Mouse (Mus musculus) thymus, postnatal 10 days (tissue): ENCODE measurements around the gene Ntrk3.

ENCODE experiments used
- DNase-seq, 2 experiments: peaks; one replicate each; pipeline ENCODE4 v3.0.0; 2021; ENCODE audit warnings: low spot score in 2 of 2

The Ntrk3 gene

DNA sequence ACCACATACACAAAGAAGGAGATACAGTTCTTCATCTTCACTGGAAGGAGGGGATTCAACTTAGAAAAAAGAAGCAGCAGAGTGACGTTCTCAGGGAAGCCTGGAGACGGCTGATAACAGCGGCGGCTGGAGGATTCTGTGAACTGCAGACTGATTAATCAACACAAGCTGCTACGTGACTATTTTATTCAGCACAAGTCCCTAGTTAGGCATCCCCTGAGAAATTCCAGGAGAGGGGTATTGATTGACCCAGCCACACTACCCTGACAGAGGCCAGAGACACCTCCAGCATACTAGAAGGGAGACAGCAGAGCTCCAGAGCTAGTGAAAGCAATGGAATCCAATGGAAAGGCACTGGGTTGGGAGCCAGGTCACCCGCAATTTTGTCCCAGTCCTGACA lies 516.1 kb downstream of the Ntrk3 start:
- DNase-seq, result no peak

DNA sequence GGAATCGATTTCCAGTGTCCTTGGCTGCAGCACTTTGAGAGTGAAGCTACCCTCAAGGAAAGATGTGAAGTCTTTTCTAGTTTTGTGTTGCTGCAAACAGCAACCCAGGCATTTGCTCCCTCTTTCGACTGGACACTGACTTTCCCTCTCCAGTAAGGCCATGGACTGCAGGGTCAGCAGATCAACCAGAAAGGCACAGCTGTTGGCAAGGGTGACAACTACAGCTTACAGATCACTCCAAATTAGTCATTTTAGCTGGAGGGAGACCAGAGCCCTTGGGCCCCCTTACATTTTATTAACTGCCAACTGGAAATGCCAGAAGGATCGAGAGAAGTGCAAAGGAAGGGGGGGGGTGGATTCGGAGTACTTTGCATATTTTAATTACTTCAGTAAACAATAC lies 516.9 kb downstream of the Ntrk3 start:
- no peak for DNase-seq

DNA sequence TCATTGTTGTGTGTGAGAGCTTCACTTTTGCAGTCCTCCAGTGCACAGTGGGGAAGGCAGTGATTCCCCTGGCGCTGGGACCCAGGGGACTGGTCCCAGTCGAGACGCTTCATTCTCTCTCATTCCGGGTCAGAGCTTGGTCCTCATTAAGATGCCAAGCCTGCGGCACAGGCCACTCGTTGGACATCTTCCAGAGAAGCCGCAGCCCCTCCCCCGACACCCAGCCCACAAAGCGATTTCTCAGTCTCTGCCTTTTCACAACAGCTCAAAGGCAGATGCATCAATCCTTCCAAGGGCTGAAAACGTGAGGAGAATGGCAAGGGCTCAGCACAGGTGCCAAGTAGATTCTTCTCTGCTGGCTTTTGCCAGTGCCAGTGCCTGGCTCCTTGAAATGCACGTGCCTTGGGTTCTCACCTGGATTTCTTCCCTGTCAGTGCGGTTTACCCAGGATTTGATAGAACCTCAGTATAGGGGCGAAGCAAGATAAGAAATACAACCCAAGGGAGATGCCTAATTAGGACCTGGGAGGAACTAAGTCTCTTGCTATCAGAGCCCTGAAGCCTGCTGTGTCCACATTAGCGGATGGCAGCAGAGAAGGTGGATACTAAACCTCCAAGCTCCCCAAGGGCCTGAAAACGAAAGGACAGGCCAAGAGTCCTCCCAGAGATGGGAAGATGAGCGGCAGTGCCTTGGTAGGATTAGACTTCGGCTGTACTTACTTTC lies 546.7 kb downstream of the Ntrk3 start:
- DNase-seq, result no peak

DNA sequence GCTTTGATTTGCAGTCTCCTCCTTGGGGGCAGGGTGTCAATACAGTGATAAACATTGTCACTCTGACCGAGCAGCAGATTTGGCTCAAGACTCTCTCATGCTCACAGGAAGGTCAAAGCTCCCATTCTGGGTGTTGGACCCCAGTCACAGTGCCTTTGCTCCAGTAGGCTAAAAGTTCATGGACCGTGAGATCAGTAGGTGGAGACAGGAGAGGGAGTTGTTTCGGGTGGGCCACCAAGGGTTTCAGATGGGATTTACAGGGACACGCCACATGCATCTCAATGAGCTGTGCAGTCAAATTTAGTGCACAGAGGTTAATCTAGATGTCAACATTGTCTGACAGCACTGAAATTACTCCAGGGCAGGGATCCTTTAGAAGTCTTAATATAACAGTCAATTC lies 552.2 kb downstream of the Ntrk3 start:
- no peak for DNase-seq

DNA sequence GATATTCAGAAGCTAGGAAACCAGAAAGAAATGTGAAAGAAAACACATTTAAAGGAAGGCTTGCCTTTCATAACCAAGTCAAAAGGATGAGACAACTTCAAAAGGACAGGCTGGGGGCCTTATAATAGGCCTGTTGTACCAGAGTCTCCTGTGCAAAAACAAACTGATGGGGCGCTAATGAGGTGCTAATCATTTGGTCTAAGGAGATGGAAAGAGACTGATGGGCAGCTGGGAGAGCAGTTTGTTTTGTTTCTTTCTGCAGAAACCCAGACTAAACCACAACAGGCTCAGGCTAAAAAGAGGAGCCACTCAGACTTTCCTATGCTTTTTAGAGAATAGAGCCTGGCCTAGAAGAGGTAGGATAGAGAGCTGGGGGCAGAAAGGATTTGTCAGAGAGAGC lies 554.4 kb downstream of the Ntrk3 start:
- no peak for DNase-seq

- no peak for DNase-seq
These were observed 557.7 kb downstream of the Ntrk3 start for GRCm38 (mm10) chr7:78179996-78180665.

DNA sequence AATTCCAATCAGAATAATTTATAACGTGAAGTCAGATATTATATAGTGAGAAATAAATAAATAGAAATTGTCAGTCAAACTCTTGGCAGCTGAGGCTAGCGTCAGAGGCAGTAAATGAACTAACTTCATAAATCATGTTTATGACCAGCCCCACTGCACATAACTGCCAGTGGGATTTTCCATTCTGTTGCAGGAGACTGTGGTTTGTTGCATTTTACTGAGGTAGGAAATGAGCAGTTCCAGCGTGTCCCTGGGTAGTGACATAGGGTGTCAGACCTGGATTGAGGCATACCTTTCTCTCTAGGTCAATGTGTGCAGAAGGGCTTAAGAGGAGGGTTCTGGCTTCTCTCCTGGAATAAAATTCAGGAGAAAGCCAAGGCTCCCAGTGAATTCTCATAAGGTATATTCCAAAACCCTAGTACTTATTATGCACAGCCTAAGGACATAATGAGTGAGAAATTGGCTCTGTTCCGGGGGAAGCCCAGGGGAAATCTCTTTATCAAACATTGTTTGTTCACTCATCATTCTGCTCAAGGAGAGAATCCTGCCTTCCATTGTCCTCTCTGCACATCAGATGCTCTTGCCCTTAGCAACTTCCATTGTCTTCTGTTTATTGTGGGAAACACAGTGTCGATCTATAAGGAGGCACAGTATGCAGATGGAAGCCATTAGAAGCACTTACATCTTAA lies 565.4 kb downstream of the Ntrk3 start:
- no peak for DNase-seq

DNA sequence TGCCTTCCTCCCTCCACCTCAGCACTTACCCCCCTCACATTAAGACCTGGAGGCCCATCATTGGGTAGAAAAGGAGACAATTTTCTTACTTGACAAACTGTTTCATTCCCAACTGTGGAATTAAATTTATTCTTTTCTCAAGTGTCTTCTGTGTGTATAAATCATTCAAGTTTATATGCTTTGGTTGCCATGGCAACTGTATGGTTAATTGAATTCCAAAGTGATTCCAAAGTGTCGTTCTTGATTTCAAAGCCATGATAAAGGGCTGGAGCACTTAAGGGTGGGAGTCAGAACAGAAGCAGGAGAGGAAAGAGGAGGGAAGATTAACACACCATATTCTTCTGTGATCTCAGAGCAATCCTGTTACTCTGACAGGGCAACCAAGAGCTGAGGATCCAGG lies 572.3 kb downstream of the Ntrk3 start:
- DNase-seq, result no peak

GRCm38 (mm10) chr7:78157946-78158345 lies 579.9 kb downstream of the Ntrk3 start:
- no peak for DNase-seq

DNA sequence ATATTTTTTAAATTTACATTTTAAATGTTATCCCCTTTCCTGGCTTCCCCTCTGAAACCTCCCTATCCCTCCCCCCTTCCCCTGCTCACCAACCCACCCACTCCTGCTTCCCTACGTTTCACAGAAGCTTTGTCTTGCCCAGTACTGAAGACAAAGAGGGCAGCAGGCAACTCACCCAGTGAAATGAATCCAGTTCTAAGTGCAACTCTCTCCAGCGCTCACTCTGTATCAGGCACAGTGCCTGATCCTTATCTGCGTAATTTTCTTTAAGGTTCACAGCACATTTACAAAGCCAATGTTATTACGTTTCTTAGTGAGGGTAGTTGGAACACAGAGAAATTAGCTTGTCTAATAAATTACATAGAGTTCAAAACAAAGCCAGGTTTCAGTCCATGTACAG lies 592.6 kb downstream of the Ntrk3 start:
- no peak for DNase-seq

- DNase-seq, result no peak
These were observed 593.0 kb downstream of the Ntrk3 start for GRCm38 (mm10) chr7:78144849-78145248.

- DNase-seq, result no peak
These were observed 607.8 kb downstream of the Ntrk3 start for GRCm38 (mm10) chr7:78129966-78130365.
